Mouse (Mus musculus) liver, adult 2 months (tissue): ENCODE measurements at regions not wholly inside any gene's neighbourhood (a gene's known extent, or its start where the extent isn't known, plus 50 kb on each side); places are given as distances from the start of the nearest gene placed in this dataset.

Experiments
- DNase-seq: peaks from one replicate; pipeline ENCODE4 v3.0.0-alpha.2; 2011; ENCODE audit warnings: low read depth, low spot score; ENCODE audit errors: extremely low read depth
- H3K27ac ChIP-seq: fragments of 200-500 bp; replicated peaks from 2 replicates; pipeline ENCODE4 v1.5.1; 2012; ENCODE audit warnings: low read depth, mild to moderate bottlenecking, control low read depth, inconsistent platforms, low read length; ENCODE audit not compliant: insufficient read depth
- H3K27me3 ChIP-seq: fragments of 200-500 bp; 2 replicates; pipeline ENCODE4 v1.6.1; 2012; ENCODE audit warnings: mild to moderate bottlenecking, moderate library complexity, low read length, inconsistent platforms; ENCODE audit not compliant: control insufficient read depth, insufficient read depth
- H3K36me3 ChIP-seq: fragments of 200-500 bp; 2 replicates; pipeline ENCODE4 v1.6.1; 2012; ENCODE audit warnings: low read length, inconsistent platforms; ENCODE audit not compliant: control insufficient read depth, insufficient read depth
- H3K4me1 ChIP-seq: fragments of 200-500 bp; 2 replicates; pipeline ENCODE4 v1.6.1; 2011; ENCODE audit warnings: low read length; ENCODE audit not compliant: control insufficient read depth, insufficient read depth
- H3K4me3 ChIP-seq: fragments of 200-500 bp; 2 replicates; pipeline ENCODE4 v1.5.1; 2011; ENCODE audit warnings: low read depth, mild to moderate bottlenecking, control low read depth, low read length, moderate library complexity; ENCODE audit not compliant: insufficient read depth
- H3K79me2 ChIP-seq: fragments of 200-500 bp; 2 replicates; pipeline ENCODE4 v1.6.1; 2012; ENCODE audit warnings: inconsistent platforms, mild to moderate bottlenecking, low read length, moderate library complexity; ENCODE audit not compliant: control insufficient read depth, insufficient read depth
- H3K9ac ChIP-seq: fragments of 200-500 bp; 2 replicates; pipeline ENCODE4 v1.6.1; 2012; ENCODE audit warnings: low read depth, mild to moderate bottlenecking, control low read depth, inconsistent platforms, low read length
- CTCF ChIP-seq: fragments of 200-500 bp; IDR thresholded peaks from 2 replicates; pipeline ENCODE4 v1.5.1; 2011; ENCODE audit warnings: low read depth, low read length, control low read depth
- POLR2A ChIP-seq: fragments of 200-500 bp; IDR thresholded peaks from 2 replicates; pipeline ENCODE4 v1.6.1; 2011; ENCODE audit warnings: low read length, control low read depth; ENCODE audit not compliant: insufficient read depth; ENCODE audit errors: extremely low read depth
- WGBS: fragments of 180-500 bp; shearing (Covaris S2); methylation state at CpG from one replicate; pipeline ENCODE4 v1.1.7; 2018; 5-methylcytosine and 5-hydroxymethylcytosine counted together

DNA sequence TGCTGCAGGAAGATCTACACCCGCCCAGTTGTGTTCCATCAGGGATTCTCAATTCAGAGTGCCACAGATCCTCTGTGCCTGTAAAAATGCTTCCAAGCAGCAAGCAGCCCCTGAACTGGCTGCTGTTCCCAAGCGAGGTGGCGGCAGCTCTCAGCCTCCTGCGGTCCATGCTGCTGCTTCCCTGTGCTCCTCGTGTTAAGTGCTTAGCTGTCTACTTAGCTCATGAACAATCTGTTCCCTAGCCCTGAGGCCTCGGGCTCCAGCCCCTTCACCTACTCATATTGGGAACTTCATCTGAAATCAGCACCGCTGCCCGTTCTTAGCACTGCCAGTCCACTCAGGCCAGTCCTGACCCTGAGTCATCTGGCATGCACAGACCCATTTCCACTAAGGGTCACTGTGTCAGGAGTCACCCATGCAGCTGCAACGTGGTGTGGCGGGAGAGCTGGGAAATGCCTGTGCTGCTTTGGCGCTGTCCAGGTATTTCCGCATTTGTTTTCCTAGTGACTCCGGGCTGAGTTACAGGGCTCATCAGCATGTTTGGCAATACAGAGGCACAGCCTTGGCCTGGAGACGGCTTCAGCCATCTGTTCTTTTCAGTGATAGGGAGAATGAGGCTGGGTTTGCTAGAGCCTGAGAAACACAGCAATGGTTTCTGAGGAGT, 107.5 kb upstream of the Arhgap5 start:
- DNase-seq: peak; percentile 98
- WGBS: 30% methylated on average over 14 of the region's 14 CpGs
- no peak overlapping the region for H3K4me3 ChIP-seq
- H3K9ac ChIP-seq: peak overlapping the region; percentile 17; the same call in 1 of the 2 replicates
- H3K79me2 ChIP-seq: no peaks in the 10 kb centered on the region
- H3K27me3 ChIP-seq: no peaks in the 10 kb centered on the region
- H3K36me3 ChIP-seq: no peaks in the 10 kb centered on the region
- H3K27ac ChIP-seq: peak overlapping the region; percentile 66
- peaks cover 4% of the 10 kb centered on the region for H3K4me1 ChIP-seq
- TF ChIP-seq POLR2A: no peak
- no peak; the same call in 1 of the 2 replicates for TF ChIP-seq CTCF

DNA sequence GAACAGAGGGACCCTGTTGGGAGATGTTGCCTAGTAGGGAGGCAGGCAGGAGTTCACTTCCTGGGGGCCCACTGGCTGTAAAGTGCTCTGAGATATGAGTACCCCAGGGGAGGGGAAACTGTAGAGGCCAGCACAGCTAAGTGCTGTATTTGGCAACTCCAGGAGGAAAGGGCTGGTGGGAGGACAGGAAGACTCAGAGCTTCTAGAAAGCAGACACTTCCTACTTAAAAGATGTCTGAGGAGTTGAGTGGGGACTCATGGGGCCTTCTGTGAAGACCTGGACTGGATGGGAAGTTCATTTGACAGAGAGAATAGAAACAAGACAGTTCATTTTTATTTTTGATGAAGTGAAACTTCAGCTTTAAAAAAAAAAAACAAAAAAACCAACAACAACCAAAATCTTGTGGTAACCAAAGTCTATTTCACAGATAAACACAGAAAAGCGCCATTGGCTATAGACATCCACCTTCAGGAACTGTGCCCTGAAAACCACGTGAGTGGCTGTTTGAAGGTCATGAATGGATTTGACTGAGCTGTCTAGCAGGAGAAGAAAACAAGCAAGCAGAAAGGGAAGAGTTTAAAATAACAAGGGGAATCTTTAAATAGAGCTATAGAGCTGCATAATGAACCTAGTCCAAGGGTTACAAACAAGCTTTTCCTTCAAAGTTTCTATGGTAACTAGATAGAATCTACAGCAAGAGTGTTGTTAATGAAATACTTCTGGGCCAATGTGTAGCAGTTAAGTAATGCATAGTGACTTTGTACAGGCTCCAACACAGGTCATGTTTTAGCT, 105.9 kb upstream of the Arhgap5 start:
- H3K27ac ChIP-seq: peak overlapping the region; percentile 20
- TF ChIP-seq POLR2A: no peak
- no peak for TF ChIP-seq CTCF
- 10% methylated on average over 2 of the region's 2 CpGs for WGBS

DNA sequence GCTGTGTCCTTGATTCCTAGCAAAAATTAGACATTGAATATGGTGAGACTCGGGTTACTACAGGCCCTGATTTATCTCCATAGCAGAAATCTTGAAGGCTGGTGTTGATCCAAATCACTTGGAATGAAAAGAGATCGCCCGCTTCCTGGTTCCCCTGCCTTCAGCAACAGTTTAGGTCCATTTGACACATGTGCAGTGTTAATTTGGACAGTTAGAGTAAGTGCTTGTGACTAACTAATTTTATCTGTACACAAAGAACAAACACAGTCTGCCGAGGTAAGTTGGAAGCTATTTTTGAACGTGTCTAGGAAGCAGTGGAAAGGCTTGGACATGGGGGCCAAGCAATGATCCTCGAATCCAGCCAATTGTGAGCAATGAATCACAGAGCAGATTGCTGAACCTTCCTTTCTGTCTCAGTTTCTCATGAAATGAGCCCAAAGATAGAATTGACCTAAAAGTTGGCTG, 105.2 kb upstream of the Arhgap5 start:
- Histone ChIP-seq H3K27me3 (no peaks in the 10 kb centered on the region), H3K9ac (no peak overlapping the region), H3K36me3 (no peaks in the 10 kb centered on the region), H3K79me2 (no peaks in the 10 kb centered on the region), H3K4me1 (peaks cover 4% of the 10 kb centered on the region), H3K4me3 (no peak overlapping the region), H3K27ac (no peak overlapping the region)
- no peak for DNase-seq
- 60% methylated on average over 6 of the region's 6 CpGs for WGBS
- TF ChIP-seq CTCF (no peak), POLR2A (no peak)

More for the DNA sequence above, 105.9 kb upstream of the Arhgap5 start:
- Histone ChIP-seq H3K27me3 (no peaks in the 10 kb centered on the region), H3K36me3 (no peaks in the 10 kb centered on the region), H3K79me2 (no peaks in the 10 kb centered on the region), H3K4me1 (peaks cover 4% of the 10 kb centered on the region), H3K4me3 (no peak overlapping the region), H3K9ac (no peak overlapping the region)
- DNase-seq: peak; percentile 82

DNA sequence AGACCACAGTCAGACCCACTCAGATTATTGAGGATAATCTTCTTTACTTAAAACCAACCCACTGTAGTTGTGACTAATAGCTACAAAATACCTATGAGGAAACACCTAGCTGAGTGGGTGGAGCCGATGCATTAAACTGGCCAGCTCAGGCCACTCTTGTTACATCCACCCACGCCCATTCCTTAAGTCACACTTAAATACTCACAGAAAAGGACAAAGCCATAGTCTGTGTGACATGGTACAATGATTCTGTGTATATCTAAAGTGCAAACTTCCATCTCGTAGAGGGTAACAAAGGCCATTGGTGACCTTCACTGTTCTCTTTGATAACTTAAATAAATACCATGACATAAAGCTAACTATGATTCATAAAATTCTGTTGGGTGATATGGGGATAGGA, 103.7 kb upstream of the Arhgap5 start:
- H3K27ac ChIP-seq: no peak overlapping the region
- 94% methylated on average over 3 of the region's 3 CpGs for WGBS
- DNase-seq: no peak
- H3K9ac ChIP-seq: no peak overlapping the region
- no peaks in the 10 kb centered on the region for H3K36me3 ChIP-seq
- TF ChIP-seq POLR2A (no peak), CTCF (no peak)
- H3K4me3 ChIP-seq: no peak overlapping the region
- H3K4me1 ChIP-seq: peaks cover 4% of the 10 kb centered on the region
- H3K79me2 ChIP-seq: no peaks in the 10 kb centered on the region
- H3K27me3 ChIP-seq: no peaks in the 10 kb centered on the region

DNA sequence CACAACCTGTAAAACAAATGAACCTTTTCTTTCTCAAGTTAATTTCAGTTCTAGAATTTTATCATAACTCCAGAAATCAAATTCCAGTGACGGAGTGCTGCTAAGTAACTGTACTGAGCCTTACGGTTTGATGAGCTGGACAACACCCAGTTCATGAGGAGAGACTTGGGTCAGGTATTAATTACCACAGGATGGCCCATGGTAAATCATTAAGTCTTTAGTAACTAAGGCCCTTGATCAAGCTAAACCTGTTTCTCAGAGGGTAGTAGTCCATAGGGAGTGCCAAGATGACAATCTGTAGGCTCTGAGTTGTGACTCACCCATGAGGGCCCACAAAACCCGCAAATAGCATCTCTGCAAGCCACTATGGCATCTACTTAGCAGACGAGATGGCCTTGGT, 101.1 kb upstream of the Arhgap5 start:
- no peak for DNase-seq
- H3K79me2 ChIP-seq: no peaks in the 10 kb centered on the region
- no peaks in the 10 kb centered on the region for H3K27me3 ChIP-seq
- no peak overlapping the region for H3K4me3 ChIP-seq
- H3K9ac ChIP-seq: no peak overlapping the region
- TF ChIP-seq POLR2A (no peak), CTCF (no peak)
- H3K27ac ChIP-seq: no peak overlapping the region
- H3K4me1 ChIP-seq: no peaks in the 10 kb centered on the region; the same call in 1 of the 2 replicates
- no peaks in the 10 kb centered on the region for H3K36me3 ChIP-seq
- WGBS: 95% methylated on average over 4 of the region's 4 CpGs
